Mouse (Mus musculus) erythroblast, adult 5-6 weeks (primary cell): ENCODE results near the gene Gm13696. TPM values are rescaled to one million over a fixed set of nuclear protein-coding genes. Genes with fewer than 3 reads are reported as not detected.

Experiments
- ATAC-seq: replicated peaks from 2 replicates; pipeline ENCODE4 v1.8.0; 2016; ENCODE audit warnings: moderate number of reproducible peaks, mild to moderate bottlenecking, moderate TSS enrichment, inconsistent platforms; ENCODE audit not compliant: poor library complexity, low FRiP score, severe bottlenecking
- total RNA-seq, 2 experiments: library from RNA; stranded (forward) in 1 of 2; stranded (reverse) in 1 of 2; fragments of 150-400 nt in 1 of 2; fragments of 200-764, 138-1000 nt in 1 of 2; gene quantifications; 2 replicates each; pipeline versions ENCODE4 v1.2.3 to v1.2.4; 2015 to 2017; ENCODE audit warnings: low replicate concordance in 2 of 2

Gm13696 gene
- total RNA-seq, 2 experiments from 2014 or later, result not detected

DNA sequence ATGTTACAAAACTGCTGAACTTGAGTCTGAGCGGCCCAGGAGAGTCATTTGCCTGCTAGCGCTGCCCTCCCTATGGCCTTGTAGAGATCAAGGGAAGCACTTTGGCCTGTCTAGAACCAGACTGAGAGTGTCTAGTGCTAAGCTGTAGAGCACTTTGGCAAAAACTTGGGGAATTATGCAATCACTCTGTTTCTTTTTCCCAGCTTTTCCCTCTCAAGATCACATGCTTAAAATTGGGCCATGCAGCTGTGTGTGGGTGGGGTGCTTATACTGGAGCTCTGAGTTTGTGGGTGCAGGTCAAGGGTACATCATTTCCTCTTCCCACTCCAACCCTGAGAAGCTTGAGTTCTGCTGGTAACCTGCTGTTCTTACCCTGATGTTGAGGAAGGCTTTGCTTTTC lies 50.0 kb downstream of the Gm13696 start:
- ATAC-seq, result no peak

DNA sequence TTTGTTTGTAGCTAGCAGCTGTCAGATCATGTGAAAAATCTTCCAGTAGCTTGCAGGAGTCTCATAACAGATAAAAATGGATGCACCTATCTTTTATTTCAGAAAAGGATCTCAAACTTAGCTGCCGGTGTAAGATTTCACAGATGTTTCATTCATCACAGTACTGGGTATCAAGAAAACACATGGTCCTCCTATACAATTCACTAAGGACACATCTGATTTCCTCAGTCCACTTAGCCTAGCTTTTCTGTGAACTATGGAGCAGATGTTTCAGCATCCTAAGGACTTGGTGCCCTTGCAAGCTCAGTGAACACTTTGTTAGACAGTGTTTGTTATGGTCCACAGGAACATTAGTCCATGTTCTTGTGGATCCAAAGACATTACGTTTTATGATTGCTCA lies 50.4 kb downstream of the Gm13696 start:
- no peak for ATAC-seq

Other genes starting within 250 kb of the Gm13696 start
- gene Itgav, start 248.7 kb upstream of the Gm13696 start, total RNA-seq (2015; ENCODE audit: low replicate concordance), result 5.6 and 14.0 TPM in 2 replicates
- gene Itgav, start 248.7 kb upstream of the Gm13696 start, total RNA-seq (2017; ENCODE audit: low replicate concordance), result 3.5 and 5.3 TPM in 2 replicates
- not detected in 2 replicates for gene Fam171b, start 160.5 kb upstream of the Gm13696 start, total RNA-seq (2015; ENCODE audit: low replicate concordance)
- gene Fam171b, start 160.5 kb upstream of the Gm13696 start, total RNA-seq (2017; ENCODE audit: low replicate concordance), result not detected in 2 replicates
- gene Zswim2, start 31.9 kb upstream of the Gm13696 start, total RNA-seq (2015; ENCODE audit: low replicate concordance), result not detected in 2 replicates
- not detected in 2 replicates for gene Zswim2, start 31.9 kb upstream of the Gm13696 start, total RNA-seq (2017; ENCODE audit: low replicate concordance)
- not detected in 2 replicates for gene Gm13698, start 17.4 kb upstream of the Gm13696 start, total RNA-seq (2015; ENCODE audit: low replicate concordance)
- gene Gm13698, start 17.4 kb upstream of the Gm13696 start, total RNA-seq (2017; ENCODE audit: low replicate concordance), result 0.42 TPM in 1 of 2 replicates, not detected in the other
- not detected in 2 replicates for gene Gm13693, start 11.6 kb upstream of the Gm13696 start, total RNA-seq (2015; ENCODE audit: low replicate concordance)
- 0.42 TPM in 1 of 2 replicates, not detected in the other for gene Gm13693, start 11.6 kb upstream of the Gm13696 start, total RNA-seq (2017; ENCODE audit: low replicate concordance)
- gene Gm13695, start 5.8 kb upstream of the Gm13696 start, total RNA-seq (2015; ENCODE audit: low replicate concordance), result not detected in 2 replicates
- 0.42 TPM in 1 of 2 replicates, not detected in the other for gene Gm13695, start 5.8 kb upstream of the Gm13696 start, total RNA-seq (2017; ENCODE audit: low replicate concordance)
- gene Gm13694, start 5.8 kb downstream of the Gm13696 start, total RNA-seq (2015; ENCODE audit: low replicate concordance), result not detected in 2 replicates
- 0.42 TPM in 1 of 2 replicates, not detected in the other for gene Gm13694, start 5.8 kb downstream of the Gm13696 start, total RNA-seq (2017; ENCODE audit: low replicate concordance)
- not detected in 2 replicates for gene Gm13697, start 11.6 kb downstream of the Gm13696 start, total RNA-seq (2015; ENCODE audit: low replicate concordance)
- 0.42 TPM in 1 of 2 replicates, not detected in the other for gene Gm13697, start 11.6 kb downstream of the Gm13696 start, total RNA-seq (2017; ENCODE audit: low replicate concordance)
- gene Gm13691, start 17.4 kb downstream of the Gm13696 start, total RNA-seq (2015; ENCODE audit: low replicate concordance), result not detected in 2 replicates
- gene Gm13691, start 17.4 kb downstream of the Gm13696 start, total RNA-seq (2017; ENCODE audit: low replicate concordance), result 0.14 TPM in 1 of 2 replicates, not detected in the other